Mouse (Mus musculus) retina, postnatal 1 day (tissue): ENCODE data around the gene Dut.

Experiments
- DNase-seq: peaks from one replicate; pipeline ENCODE4 v3.0.0-alpha.2; 2012

Gene Dut

DNA sequence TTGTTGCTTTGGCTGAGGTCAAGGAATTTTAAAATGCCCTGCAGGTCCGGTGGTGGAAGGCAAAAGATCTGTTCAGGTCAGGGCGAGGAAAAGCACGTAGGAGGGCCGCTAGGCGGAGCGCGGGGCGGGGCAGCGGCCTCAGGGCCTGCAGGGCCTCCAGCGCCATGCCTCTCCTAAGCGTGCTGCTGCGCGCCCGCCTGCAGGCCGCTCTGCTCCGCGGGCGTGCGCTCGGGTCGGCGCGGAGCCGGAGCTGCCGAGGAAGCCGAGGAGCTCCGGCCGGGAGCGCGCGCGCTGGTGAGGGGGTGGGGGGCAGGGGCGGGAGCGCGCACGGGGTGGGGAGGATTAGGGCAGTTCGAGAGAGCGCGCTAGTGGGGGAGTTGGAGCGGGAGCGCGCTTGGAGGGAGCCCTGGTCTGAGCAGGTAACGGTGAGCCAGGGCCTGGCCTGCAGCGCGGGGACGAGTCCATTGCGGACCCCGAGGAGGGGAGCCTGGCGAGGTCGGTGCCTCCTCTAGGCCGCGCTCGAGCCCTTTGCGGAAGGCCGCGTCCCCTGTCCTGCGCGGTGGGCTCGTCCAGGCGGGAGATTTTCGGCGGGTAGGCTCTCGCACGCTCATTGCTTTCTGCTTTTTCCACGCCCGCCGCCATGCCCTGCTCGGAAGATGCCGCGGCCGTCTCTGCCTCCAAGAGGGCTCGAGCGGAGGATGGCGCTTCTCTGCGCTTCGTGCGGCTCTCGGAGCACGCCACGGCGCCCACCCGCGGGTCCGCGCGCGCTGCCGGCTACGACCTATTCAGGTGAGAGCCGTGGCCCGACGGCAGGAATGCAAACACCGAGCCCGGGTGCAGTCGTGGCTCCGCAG lies at the start of gene Dut:
Dut (plus strand) TSS at position 83 of the 854 bp plus-strand sequence.
- DNase-seq = peak; percentile 98

- no peak for DNase-seq
These were observed 37.9 kb upstream of the Dut start for GRCm38 (mm10) chr2:125208894-125209596.

DNA sequence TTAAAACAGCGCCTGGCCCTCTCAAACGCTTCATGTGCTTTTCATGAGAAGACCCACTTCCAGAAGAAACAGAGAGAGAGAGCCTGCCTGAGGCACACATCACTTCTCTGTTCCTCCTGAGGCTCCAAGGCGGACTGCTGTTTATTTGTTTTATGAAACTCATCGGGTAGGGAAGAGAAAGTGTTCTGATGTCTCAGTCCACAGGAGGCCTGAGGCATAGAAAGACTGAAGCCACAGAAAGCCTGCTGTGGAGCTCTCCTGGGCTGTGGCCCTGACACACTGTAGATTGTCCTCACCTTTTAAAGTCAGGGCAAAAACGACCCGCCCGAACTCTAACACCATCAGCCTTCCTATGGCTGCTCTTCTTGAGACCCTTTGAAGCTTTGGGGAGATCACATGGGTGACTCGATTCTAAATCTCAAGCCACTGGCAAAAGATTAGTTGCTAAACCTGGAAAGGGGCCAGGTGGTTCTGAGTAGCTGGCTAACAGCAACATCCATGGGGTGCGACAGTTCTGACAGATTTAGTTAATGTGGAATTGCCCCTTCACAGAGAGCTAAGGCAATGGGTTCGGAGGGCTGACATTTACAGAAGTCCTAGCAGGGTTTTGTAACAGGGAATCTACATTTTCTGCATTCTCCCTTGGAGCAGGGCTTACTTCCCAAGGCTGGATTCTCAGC lies 35.0 kb upstream of the Dut start:
- DNase-seq = peak; percentile 5

DNA sequence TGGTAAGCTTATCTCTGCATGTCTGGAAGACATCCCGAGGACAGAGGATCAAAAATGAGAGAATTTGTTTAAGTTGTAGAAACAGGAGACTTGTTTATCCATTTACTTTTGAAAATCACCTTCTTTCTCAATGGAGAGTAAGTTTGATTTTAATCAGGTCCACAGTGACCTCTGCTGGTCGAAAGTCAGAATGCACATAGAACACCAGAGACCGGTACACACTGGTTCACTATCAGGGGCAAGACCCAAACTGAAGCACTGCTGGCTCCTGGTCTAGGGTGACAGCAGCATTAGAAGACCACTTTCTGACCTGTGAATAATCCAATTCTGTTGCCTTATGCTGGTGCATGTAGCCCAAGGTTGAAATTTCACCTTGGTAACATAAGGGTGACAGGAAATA lies 32.4 kb upstream of the Dut start:
- peak; percentile 76 for DNase-seq

- no peak for DNase-seq
These were observed 29.7 kb upstream of the Dut start for GRCm38 (mm10) chr2:125217286-125217685.

- DNase-seq = no peak
These were observed 28.4 kb upstream of the Dut start for GRCm38 (mm10) chr2:125218566-125218965.

GRCm38 (mm10) chr2:125219268-125219667 lies 27.7 kb upstream of the Dut start:
- no peak for DNase-seq

- no peak for DNase-seq
These were observed 25.3 kb upstream of the Dut start for GRCm38 (mm10) chr2:125221673-125222072.

- no peak for DNase-seq
These were observed 18.2 kb upstream of the Dut start for GRCm38 (mm10) chr2:125228472-125229409.

DNA sequence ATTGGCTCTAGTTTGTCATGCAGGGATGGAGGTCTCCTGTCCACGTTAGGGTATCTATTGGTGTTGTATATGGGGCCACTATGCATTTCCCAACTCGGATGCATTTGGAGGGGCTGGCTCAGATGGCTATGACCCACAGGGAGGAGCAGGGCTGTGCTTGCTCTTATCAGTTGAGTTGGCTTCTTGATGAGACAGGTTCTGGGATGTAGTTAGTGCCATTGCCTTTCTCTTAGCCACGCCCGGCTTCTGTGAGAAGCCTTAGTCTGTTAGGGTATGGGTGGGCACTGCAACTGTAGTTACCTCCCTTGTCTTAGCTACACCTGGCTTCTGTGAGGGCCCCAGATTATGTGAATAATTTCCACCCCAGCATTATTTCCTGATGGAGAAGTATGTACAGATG lies 14.8 kb upstream of the Dut start:
- no peak for DNase-seq

DNA sequence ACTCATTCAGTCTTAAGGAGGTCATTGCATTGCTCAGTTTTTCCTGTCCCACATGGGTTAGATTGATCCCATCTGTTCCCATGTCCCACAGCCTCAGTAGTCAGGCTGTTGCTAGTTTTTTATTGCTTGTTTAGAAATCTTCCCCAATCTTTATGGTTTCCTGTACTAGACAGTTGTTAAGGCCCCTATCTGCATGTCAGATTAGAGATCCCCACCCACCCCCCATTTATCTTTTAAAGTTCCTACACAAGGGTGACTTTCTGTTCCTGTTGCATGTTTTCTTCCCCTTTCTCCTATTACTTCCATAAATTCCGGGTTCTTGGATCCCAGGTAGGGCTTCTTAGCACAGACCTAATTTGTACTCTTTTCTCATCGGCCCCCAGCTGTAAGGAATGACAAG lies 13.5 kb upstream of the Dut start:
- DNase-seq = no peak

DNA sequence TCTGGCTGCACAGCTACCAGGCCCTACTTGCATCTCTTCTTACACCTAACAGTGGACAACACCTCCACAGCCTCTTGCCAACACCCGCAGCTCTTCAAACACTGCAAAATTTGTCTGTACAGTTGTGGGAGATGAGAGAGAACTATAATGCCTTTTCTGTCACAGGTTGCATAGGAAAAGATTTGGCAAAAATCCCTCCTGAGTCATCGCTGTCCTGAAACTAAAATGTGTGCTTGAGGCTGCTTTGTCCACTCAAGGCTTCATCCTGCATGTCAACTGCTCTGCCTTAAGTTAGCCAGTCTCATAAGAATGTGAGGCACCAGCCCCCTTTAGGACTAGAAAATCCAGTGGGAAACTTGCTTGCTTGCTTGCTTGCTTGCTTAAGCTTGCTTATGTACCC lies 12.9 kb upstream of the Dut start:
- DNase-seq = no peak

- DNase-seq = no peak
These were observed 1.3 kb upstream of the Dut start for GRCm38 (mm10) chr2:125245545-125246285.

GRCm38 (mm10) chr2:125246669-125247068 lies 321 bp upstream of the Dut start:
- peak; percentile 24 for DNase-seq

- no peak for DNase-seq
These were observed 909 bp downstream of the Dut start for GRCm38 (mm10) chr2:125247962-125248235.

GRCm38 (mm10) chr2:125248256-125248655 lies 1.3 kb downstream of the Dut start:
- no peak for DNase-seq

DNA sequence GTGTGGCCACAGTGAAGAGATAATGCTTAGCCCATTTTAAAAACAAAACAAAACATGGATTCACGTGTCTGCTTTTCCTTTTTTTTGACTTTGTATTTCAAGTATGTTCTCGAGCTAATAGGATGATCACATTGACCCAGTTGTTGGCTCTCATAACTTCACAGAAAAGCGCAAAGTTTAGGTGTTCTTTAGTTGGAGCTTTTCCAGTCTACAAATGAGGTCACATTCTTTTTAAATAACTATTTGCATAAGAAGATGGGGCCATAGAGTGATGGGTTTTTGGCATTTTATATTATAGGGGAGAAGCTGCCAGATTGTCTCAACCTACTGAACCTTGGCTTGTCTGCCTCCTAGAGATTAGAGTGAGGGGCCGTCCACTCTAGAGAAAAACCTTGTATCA lies 2.3 kb downstream of the Dut start:
- no peak for DNase-seq

DNA sequence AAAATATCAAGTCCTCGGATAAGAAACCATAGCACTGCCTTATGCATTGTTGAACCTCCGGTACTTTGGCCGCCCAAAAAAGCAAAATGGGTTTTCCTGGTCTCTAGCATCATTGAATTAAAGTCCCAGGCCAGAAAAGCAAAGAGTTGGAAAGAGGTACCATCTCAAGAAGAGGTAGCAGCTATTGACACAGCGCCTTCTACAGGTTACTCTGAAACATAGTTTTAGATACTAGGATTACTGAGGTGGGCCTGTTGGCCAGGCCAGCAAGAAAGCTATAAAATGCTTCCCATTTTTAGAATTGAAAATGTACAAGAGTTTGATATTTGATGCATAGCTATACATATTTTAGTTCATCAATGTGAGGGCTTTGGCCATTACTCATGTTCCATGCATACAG lies 2.9 kb downstream of the Dut start:
- DNase-seq = peak; percentile 24

- peak; percentile 22 for DNase-seq
These were observed 4.8 kb downstream of the Dut start for GRCm38 (mm10) chr2:125251781-125252180.

DNA sequence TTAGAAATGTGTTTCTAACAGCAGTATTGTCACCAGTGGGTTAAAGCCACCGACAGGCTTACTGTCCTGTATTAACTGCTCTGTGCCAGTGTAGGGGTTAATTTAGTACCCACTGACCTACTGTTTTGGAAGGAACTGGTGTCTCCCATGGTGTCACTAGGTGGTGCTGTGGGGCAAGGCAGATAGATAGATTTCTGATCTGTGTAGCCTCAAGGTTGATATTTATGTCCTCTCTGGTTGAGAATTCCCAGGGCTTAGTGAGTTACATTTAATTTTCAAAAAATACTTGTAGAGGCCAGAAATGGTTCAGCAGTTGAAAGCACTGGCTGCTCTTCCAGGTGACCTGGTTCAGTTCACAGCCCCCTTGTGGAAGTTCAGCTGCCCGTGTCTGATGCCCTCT lies 5.3 kb downstream of the Dut start:
- DNase-seq = peak; percentile 77

GRCm38 (mm10) chr2:125253699-125254098 lies 6.7 kb downstream of the Dut start:
- DNase-seq = no peak

DNA sequence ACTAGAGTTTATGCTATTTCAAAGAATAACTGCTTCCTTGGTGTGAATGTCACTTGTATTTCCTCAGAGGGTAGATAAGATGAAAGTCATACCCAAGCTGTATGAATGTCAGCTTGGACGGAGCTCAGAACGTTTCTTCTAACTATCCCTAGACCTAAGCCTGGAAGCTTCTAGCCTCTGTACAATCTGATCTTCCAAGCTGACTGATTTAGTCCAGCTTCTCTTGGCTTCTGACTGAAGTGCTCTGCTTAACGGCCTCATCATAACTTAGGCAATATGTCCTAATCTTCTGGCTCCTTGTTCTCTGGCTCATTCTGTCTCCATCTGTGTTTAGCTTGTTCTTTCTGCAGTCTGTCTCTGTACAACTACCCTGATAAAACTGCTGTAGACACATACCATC lies 7.6 kb downstream of the Dut start:
- no peak for DNase-seq
